Mouse (Mus musculus) MN1 (cell line): ENCODE measurements at regions not wholly inside any gene's neighbourhood (a gene's known extent, or its start where the extent isn't known, plus 50 kb on each side); places are given as distances from the start of the nearest gene placed in this dataset.
"Not testable (repeated sequence)": the region's sequence is repeated elsewhere in the genome, so short reads cannot be mapped to it uniquely, and the experiment has no call there.

ENCODE experiments used
- DNase-seq: peaks from one replicate; pipeline ENCODE4 v3.0.0-alpha.2; 2016; ENCODE audit warnings: low spot score

- DNase-seq = not testable (repeated sequence)
Observed at GRCm38 (mm10) chr14:53590601-53591000, 663.3 kb downstream of the Dad1 start.

- not testable (repeated sequence) for DNase-seq
Observed at GRCm38 (mm10) chr14:53582528-53582927, 671.4 kb downstream of the Dad1 start.

GRCm38 (mm10) chr14:53581734-53582133, 672.2 kb downstream of the Dad1 start:
- not testable (repeated sequence) for DNase-seq

- not testable (repeated sequence) for DNase-seq
Observed at GRCm38 (mm10) chr14:53576927-53577326, 677.0 kb downstream of the Dad1 start.

- DNase-seq = not testable (repeated sequence)
Observed at GRCm38 (mm10) chr14:53572701-53573100, 681.2 kb downstream of the Dad1 start.

- DNase-seq = no peak
Observed at GRCm38 (mm10) chr14:53562606-53563005, 691.3 kb downstream of the Dad1 start.

GRCm38 (mm10) chr14:53560146-53560545, 693.8 kb downstream of the Dad1 start:
- DNase-seq = not testable (repeated sequence)

GRCm38 (mm10) chr14:53559386-53559920, 694.5 kb downstream of the Dad1 start:
- not testable (repeated sequence) for DNase-seq

GRCm38 (mm10) chr14:53553771-53554170, 700.1 kb downstream of the Dad1 start:
- DNase-seq = no peak

GRCm38 (mm10) chr14:53547365-53547764, 706.5 kb downstream of the Dad1 start:
- DNase-seq = not testable (repeated sequence)

- DNase-seq = no peak
Observed at GRCm38 (mm10) chr14:53545351-53545750, 708.6 kb downstream of the Dad1 start.

- not testable (repeated sequence) for DNase-seq
Observed at GRCm38 (mm10) chr14:53541640-53542039, 712.3 kb downstream of the Dad1 start.

GRCm38 (mm10) chr14:53537895-53538294, 716.0 kb downstream of the Dad1 start:
- not testable (repeated sequence) for DNase-seq

GRCm38 (mm10) chr14:53523430-53523829, 730.5 kb downstream of the Dad1 start:
- DNase-seq = not testable (repeated sequence)

GRCm38 (mm10) chr14:53518954-53519353, 735.0 kb downstream of the Dad1 start:
- not testable (repeated sequence) for DNase-seq

- not testable (repeated sequence) for DNase-seq
Observed at GRCm38 (mm10) chr14:53516623-53517238, 737.2 kb downstream of the Dad1 start.

GRCm38 (mm10) chr14:53505389-53505788, 748.5 kb downstream of the Dad1 start:
- DNase-seq = not testable (repeated sequence)

- DNase-seq = not testable (repeated sequence)
Observed at GRCm38 (mm10) chr14:53488383-53488782, 765.5 kb downstream of the Dad1 start.

GRCm38 (mm10) chr14:53487611-53488010, 766.3 kb downstream of the Dad1 start:
- not testable (repeated sequence) for DNase-seq

GRCm38 (mm10) chr14:53474170-53474569, 779.7 kb downstream of the Dad1 start:
- DNase-seq = not testable (repeated sequence)

GRCm38 (mm10) chr14:53460790-53461189, 793.1 kb downstream of the Dad1 start:
- not testable (repeated sequence) for DNase-seq

- DNase-seq = no peak
Observed at GRCm38 (mm10) chr14:53454001-53454400, 799.9 kb downstream of the Dad1 start.

GRCm38 (mm10) chr14:53439643-53440042, 814.3 kb downstream of the Dad1 start:
- DNase-seq = not testable (repeated sequence)

- not testable (repeated sequence) for DNase-seq
Observed at GRCm38 (mm10) chr14:53430130-53430529, 823.8 kb downstream of the Dad1 start.
